Mouse (Mus musculus): ENCODE data around the gene Sord. TPM values are rescaled to one million over a fixed set of nuclear protein-coding genes. Genes with fewer than 3 reads are reported as not detected.

Gene Sord
- polyA plus RNA-seq, 1 experiment from 2014 or later, result 68.1 TPM

- H3K4me3 ChIP-seq (replicated peaks), result no peak overlapping the region
- WGBS, result 45% methylated on average over 6 of the region's 6 CpGs
- 0 out of 2 replicates have a peak, but pooled peaks cover 2% of the 10 kb centered on the region for H3K4me1 ChIP-seq (replicated peaks)
- peak; percentile 86 for ATAC-seq
- no peaks in the 10 kb centered on the region for H3K27me3 ChIP-seq (replicated peaks)
- 0 out of 2 replicates have a peak overlapping the region, but pooled peaks have one; percentile 22 for H3K27ac ChIP-seq
- H3K9ac ChIP-seq, result no peak overlapping the region
- no peak overlapping the region for H3K4me2 ChIP-seq (replicated peaks)
- no peaks in the 10 kb centered on the region for H3K9me3 ChIP-seq
- H3K36me3 ChIP-seq, result no peaks in the 10 kb centered on the region
These were observed 7.4 kb downstream of the Sord start for GRCm38 (mm10) chr2:122241935-122242334.

DNA sequence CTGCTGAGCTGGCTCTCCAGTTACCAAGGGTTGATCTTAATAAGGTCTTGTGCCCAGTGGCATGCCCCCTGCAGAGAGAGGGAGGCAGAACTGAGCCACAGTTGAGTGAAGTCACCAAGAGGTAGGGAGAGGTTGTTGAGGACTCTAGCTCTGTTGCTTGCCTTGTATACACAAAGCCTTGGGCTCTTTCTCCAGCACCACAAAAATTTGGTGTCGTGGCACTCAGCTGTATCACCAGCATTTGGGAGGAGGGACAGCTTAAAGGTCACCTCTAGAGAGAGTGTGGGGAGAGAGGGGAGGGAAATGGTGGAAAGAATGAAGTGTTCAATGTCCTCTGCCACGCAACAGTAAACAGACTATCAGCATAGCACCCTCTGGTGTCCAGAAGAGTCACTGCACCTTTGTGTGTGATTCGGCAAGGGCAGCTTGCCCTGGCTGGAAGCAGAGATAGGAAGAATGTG is 9.2 kb downstream of the Sord start:
- Histone ChIP-seq H3K9me3 (no peaks in the 10 kb centered on the region), H3K9ac (no peak overlapping the region), H3K27me3 (replicated peaks) (no peaks in the 10 kb centered on the region), H3K4me3 (replicated peaks) (no peak overlapping the region), H3K4me1 (replicated peaks) (0 out of 2 replicates have a peak, but pooled peaks cover 2% of the 10 kb centered on the region), H3K4me2 (replicated peaks) (no peak overlapping the region), H3K27ac (no peak overlapping the region), H3K36me3 (no peaks in the 10 kb centered on the region)
- 3% methylated on average over 3 of the region's 3 CpGs for WGBS
- peak; percentile 52 for ATAC-seq

DNA sequence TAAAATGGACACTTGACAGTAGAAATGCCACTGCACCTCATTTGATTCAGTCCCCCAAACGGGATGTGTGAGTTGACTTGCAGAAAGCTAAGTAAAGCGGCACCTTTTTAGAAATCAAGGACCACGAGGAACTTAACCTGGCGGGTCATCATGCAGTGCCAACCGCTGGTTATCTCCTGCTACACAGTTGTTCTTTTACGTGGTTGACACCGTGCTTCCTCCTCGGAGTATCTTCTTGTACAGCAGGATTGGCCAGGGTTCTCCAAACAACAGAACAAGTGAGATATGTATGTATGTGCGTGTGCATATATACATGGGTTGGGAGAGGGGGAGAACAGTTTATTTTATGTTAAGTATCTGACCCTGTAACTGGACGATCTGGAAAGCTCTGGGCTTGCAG is 13.2 kb downstream of the Sord start:
- H3K9me3 ChIP-seq, result no peaks in the 10 kb centered on the region
- no peak overlapping the region for H3K9ac ChIP-seq
- no peak overlapping the region for H3K27ac ChIP-seq
- no peak overlapping the region for H3K4me2 ChIP-seq (replicated peaks)
- no peaks in the 10 kb centered on the region for H3K27me3 ChIP-seq (replicated peaks)
- 0 out of 2 replicates have a peak, but pooled peaks cover 2% of the 10 kb centered on the region for H3K4me1 ChIP-seq (replicated peaks)
- H3K4me3 ChIP-seq (replicated peaks), result no peak overlapping the region
- peaks cover 3% of the 10 kb centered on the region; the same call in 1 of the 2 replicates for H3K36me3 ChIP-seq
- ATAC-seq, result no peak
- 82% methylated on average over 10 of the region's 10 CpGs for WGBS

DNA sequence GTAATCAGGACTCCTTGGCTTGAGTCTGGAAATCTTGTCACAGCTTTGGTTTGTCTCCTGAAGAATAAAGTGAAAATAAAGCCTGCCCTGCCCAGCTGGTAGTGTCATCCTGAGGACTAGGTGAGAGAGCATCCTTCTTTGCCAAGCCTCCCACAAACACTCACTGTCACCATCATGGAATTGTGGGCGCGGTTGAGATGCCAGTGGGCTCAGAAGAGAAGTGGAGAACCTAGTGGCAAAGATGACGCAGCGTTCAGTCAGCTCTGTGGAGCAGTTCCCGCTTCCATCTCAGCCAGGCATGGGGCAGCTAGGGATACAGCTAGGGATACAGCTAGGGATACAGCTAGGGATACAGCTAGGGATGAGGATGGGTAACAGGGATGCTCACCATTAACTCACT is 21.4 kb downstream of the Sord start:
- H3K4me1 ChIP-seq (replicated peaks), result peaks cover 2% of the 10 kb centered on the region; the same call in 1 of the 2 replicates
- no peak overlapping the region for H3K9ac ChIP-seq
- H3K27me3 ChIP-seq (replicated peaks), result no peaks in the 10 kb centered on the region
- WGBS, result 96% methylated on average over 5 of the region's 5 CpGs
- no peak for ATAC-seq
- H3K4me2 ChIP-seq (replicated peaks), result no peak overlapping the region
- no peak overlapping the region for H3K27ac ChIP-seq
- peaks cover 3% of the 10 kb centered on the region; the same call in 1 of the 2 replicates for H3K36me3 ChIP-seq
- no peak overlapping the region for H3K4me3 ChIP-seq (replicated peaks)
- H3K9me3 ChIP-seq, result no peaks in the 10 kb centered on the region

DNA sequence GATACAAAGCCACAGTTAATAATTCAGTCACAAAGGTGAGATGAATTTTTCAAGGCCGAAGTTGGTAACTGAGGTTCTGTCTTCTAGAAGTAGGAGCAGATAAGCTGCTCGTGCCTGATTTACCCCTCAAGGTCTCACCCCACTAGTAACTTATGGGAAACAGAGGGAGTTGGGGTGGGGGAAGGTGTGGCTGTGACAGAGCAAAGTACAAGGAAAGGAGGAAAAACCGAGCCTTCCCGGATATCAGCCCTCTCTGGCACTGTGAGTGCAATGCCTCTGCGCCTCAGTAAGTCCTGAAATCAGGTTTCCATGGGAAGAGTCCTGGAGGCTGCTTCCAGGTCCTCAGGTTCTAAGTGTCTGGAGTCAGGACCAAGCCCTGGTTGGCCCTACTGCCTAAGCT is 26.2 kb downstream of the Sord start:
- Histone ChIP-seq H3K4me3 (replicated peaks) (no peak overlapping the region), H3K9me3 (no peaks in the 10 kb centered on the region), H3K36me3 (no peaks in the 10 kb centered on the region), H3K27me3 (replicated peaks) (no peaks in the 10 kb centered on the region), H3K9ac (no peak overlapping the region), H3K4me2 (replicated peaks) (no peak overlapping the region), H3K27ac (peak overlapping the region; percentile 66), H3K4me1 (replicated peaks) (peaks cover 3% of the 10 kb centered on the region; the same call in 1 of the 2 replicates)
- ATAC-seq, result peak; percentile 96
- WGBS, result 61% methylated on average over 5 of the region's 5 CpGs

- ATAC-seq, result no peak
- H3K4me1 ChIP-seq (replicated peaks), result peaks cover 8% of the 10 kb centered on the region; the same call in 1 of the 2 replicates
- H3K4me2 ChIP-seq (replicated peaks), result no peak overlapping the region
- H3K27me3 ChIP-seq (replicated peaks), result no peaks in the 10 kb centered on the region
- H3K36me3 ChIP-seq, result no peaks in the 10 kb centered on the region
- no peaks in the 10 kb centered on the region for H3K9me3 ChIP-seq
- no peak overlapping the region for H3K27ac ChIP-seq
- WGBS, result 74% methylated on average over 3 of the region's 3 CpGs
- no peak overlapping the region for H3K4me3 ChIP-seq (replicated peaks)
- no peak overlapping the region for H3K9ac ChIP-seq
These were observed 30.1 kb downstream of the Sord start for GRCm38 (mm10) chr2:122264690-122265089.

DNA sequence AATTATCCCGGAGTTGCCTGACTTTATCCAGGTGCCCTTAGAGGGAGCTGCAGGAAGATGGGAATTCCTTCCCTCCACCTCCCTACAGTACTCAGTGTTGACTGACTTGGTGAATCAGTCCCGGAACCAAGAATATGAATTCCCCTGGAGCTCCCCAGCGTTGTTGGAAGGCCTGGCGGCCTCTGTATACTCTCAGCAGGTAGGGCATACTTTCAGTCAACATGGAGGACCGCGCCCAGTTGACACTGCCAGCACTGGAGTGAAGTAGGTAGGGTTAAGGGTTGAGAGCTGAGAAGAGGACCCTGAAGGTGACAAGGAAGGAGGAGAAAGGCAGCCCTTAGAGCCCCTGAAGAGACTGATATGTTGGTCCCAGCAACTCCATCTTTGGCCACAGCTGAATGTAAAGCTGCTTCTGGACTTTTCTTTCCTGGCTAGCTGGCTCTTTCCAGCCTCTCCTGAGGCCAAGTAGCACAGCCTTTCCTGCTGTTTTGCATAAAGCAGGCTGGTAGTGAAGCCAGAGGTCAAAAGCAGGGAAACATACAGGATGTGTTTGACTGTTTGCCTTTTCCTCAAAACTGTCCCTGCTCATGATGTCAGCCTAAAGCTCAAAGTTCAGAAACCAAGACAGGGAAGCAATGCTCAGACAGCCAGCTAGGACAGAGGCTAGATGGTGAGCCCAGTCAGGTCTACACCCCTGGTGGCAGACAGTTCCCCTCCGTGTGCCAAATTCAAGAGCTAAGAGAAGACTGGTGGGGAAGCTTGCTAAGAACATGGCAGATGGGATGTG is 32.1 kb downstream of the Sord start:
- 0 out of 2 replicates have a peak, but pooled peaks cover 5% of the 10 kb centered on the region for H3K4me1 ChIP-seq (replicated peaks)
- no peak overlapping the region for H3K9ac ChIP-seq
- H3K36me3 ChIP-seq, result no peaks in the 10 kb centered on the region
- no peaks in the 10 kb centered on the region for H3K9me3 ChIP-seq
- H3K4me3 ChIP-seq (replicated peaks), result no peak overlapping the region
- H3K27ac ChIP-seq, result no peak overlapping the region
- ATAC-seq, result peak; percentile 73
- H3K27me3 ChIP-seq (replicated peaks), result no peaks in the 10 kb centered on the region
- no peak overlapping the region for H3K4me2 ChIP-seq (replicated peaks)
- 82% methylated on average over 7 of the region's 7 CpGs for WGBS

DNA sequence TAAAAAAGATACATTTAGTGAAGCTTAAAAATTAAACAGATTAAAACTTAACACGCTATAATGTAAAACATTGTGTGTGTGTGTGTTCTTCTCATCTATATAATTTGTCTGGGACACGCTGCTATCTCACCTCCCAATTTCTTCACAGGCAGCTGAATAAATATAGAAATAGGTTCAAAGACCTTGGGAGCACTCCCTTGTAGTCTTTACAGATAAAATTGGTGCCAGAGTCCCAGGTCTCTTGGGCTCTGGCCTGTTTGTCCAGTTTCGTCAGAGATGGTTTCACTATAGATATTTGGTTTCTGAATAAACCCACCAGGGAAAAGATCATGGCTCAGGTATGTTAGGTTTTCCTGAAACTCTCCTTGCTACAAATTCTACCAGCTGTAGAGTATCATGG is 44.2 kb downstream of the Sord start:
- H3K36me3 ChIP-seq, result no peaks in the 10 kb centered on the region
- H3K4me2 ChIP-seq (replicated peaks), result no peak overlapping the region
- WGBS, result 70% methylated on average over 3 of the region's 3 CpGs
- no peak overlapping the region for H3K9ac ChIP-seq
- no peaks in the 10 kb centered on the region for H3K27me3 ChIP-seq (replicated peaks)
- no peak overlapping the region for H3K4me3 ChIP-seq (replicated peaks)
- H3K27ac ChIP-seq, result no peak overlapping the region
- H3K9me3 ChIP-seq, result no peaks in the 10 kb centered on the region
- H3K4me1 ChIP-seq (replicated peaks), result no peaks in the 10 kb centered on the region
- ATAC-seq, result peak; percentile 31; the same call in 1 of the 2 replicates

GRCm38 (mm10) chr2:122284091-122284490 is 49.5 kb downstream of the Sord start:
- no peaks in the 10 kb centered on the region for H3K4me1 ChIP-seq (replicated peaks)
- H3K27me3 ChIP-seq (replicated peaks), result no peaks in the 10 kb centered on the region
- no peak overlapping the region for H3K4me2 ChIP-seq (replicated peaks)
- no peak for ATAC-seq
- no peaks in the 10 kb centered on the region for H3K36me3 ChIP-seq
- no peak overlapping the region for H3K4me3 ChIP-seq (replicated peaks)
- 66% methylated on average over 9 of the region's 9 CpGs for WGBS
- no peak overlapping the region for H3K27ac ChIP-seq
- H3K9me3 ChIP-seq, result no peaks in the 10 kb centered on the region
- H3K9ac ChIP-seq, result no peak overlapping the region

DNA sequence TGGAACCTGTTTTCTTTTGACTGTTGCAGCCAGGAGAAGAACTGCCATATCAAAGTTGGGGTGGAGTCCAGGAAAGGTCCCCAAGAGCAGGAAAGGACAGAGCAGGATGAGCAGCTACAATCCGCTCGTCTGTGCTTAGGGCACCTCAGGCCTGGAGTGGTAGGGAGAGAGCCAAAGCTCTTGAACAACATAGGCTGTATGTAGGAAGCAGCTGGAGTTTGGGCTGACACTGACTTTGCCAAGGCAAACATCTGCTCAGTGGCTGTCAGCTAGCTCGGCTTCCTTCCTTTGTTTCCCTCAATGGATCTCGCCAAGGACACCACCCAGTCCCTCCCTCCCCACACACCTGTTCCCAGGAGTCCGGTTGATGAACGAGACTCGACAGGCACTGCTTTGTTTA is 51.6 kb downstream of the Sord start:
- Histone ChIP-seq H3K27me3 (replicated peaks) (no peaks in the 10 kb centered on the region), H3K27ac (no peak overlapping the region), H3K36me3 (no peaks in the 10 kb centered on the region), H3K4me2 (replicated peaks) (no peak overlapping the region), H3K4me1 (replicated peaks) (no peaks in the 10 kb centered on the region), H3K4me3 (replicated peaks) (no peak overlapping the region), H3K9me3 (no peaks in the 10 kb centered on the region), H3K9ac (no peak overlapping the region)
- ATAC-seq, result no peak
- WGBS, result 41% methylated on average over 7 of the region's 7 CpGs

DNA sequence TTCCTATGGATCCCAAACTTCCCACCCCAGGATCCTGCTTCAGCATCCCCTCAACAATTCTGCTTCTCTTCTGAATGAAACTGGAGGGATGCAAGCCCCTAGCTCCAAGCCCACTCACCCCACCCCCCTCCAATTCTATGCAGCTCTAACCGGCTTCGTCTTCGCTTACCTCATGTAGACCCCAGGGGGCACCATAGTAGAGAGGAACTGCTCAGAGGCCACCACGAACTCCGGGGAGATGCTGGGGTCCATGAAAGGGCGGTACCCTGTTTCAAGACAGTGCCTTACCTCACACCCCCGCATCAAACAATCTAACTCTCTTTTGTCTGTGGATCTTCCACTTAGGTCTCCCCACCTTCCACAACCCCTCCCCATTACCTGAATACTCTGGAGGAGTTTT is 60.4 kb downstream of the Sord start:
- Histone ChIP-seq H3K36me3 (no peaks in the 10 kb centered on the region), H3K9ac (no peak overlapping the region), H3K27me3 (replicated peaks) (peaks cover 61% of the 10 kb centered on the region), H3K4me3 (replicated peaks) (no peak overlapping the region), H3K4me1 (replicated peaks) (peaks cover 22% of the 10 kb centered on the region), H3K27ac (no peak overlapping the region), H3K4me2 (replicated peaks) (no peak overlapping the region), H3K9me3 (no peaks in the 10 kb centered on the region)
- 2% methylated on average over 7 of the region's 7 CpGs for WGBS
- no peak for ATAC-seq

- ATAC-seq, result no peak
- Histone ChIP-seq H3K4me3 (replicated peaks) (peak overlapping the region; percentile 18; the same call in 1 of the 2 replicates), H3K27ac (no peak overlapping the region), H3K36me3 (no peaks in the 10 kb centered on the region), H3K4me2 (replicated peaks) (peak overlapping the region; percentile 34), H3K27me3 (replicated peaks) (peaks cover 87% of the 10 kb centered on the region), H3K4me1 (replicated peaks) (peaks cover 39% of the 10 kb centered on the region), H3K9me3 (no peaks in the 10 kb centered on the region), H3K9ac (no peak overlapping the region)
- WGBS, result 2% methylated on average over 35 of the region's 35 CpGs
These were observed 62.9 kb downstream of the Sord start for GRCm38 (mm10) chr2:122297271-122298095.

Measured in intestine, embryonic 15.5 days (tissue).